Mouse (Mus musculus): ENCODE results near the gene Col4a2.

GRCm38 (mm10) chr8:11482537-11482936 lies 169.9 kb downstream of the Col4a2 start:
- TF ChIP-seq CTCF (IDR thresholded peaks at IDR 0.05; ENCODE audit: extremely low read depth, insufficient read depth, low read length) (no peak), POLR2A (IDR thresholded peaks at IDR 0.05; ENCODE audit: extremely low read depth, insufficient read depth, low read length) (no peak)
